Mouse (Mus musculus): ENCODE measurements around the gene Platr17. TPM values are rescaled to one million over a fixed set of nuclear protein-coding genes. Genes with fewer than 3 reads are reported as not detected.
"Not testable (repeated sequence)": the region's sequence is repeated elsewhere in the genome, so short reads cannot be mapped to it uniquely, and the experiment has no call there.

The Platr17 gene
- polyA plus RNA-seq (2017; shearing (Covaris generic)), result 1 to 10 TPM; 2.0 to 3.1 TPM

- not testable (repeated sequence) for ATAC-seq
Observed at GRCm38 (mm10) chr17:33904835-33905234, at the start of gene Platr17. Platr17 (plus strand) TSS chr17:33905135.

- ATAC-seq, result no peak
Observed at GRCm38 (mm10) chr17:33857816-33858215, 47.1 kb upstream of the Platr17 start.

GRCm38 (mm10) chr17:33865330-33866030, 39.5 kb upstream of the Platr17 start:
- ATAC-seq, result peak; percentile 97

- ATAC-seq, result not testable (repeated sequence)
Observed at GRCm38 (mm10) chr17:33873537-33873936, 31.4 kb upstream of the Platr17 start, which contains the start of gene Gm7029. Gm7029 (plus strand) TSS chr17:33873837.

- ATAC-seq, result no peak
Observed at GRCm38 (mm10) chr17:33874411-33874810, 30.5 kb upstream of the Platr17 start.

GRCm38 (mm10) chr17:33875797-33876196, 29.1 kb upstream of the Platr17 start:
- ATAC-seq, result not testable (repeated sequence)

- not testable (repeated sequence) for ATAC-seq
Observed at GRCm38 (mm10) chr17:33884320-33884719, 20.6 kb upstream of the Platr17 start.

- ATAC-seq, result not testable (repeated sequence)
Observed at GRCm38 (mm10) chr17:33887802-33888201, 17.1 kb upstream of the Platr17 start.

GRCm38 (mm10) chr17:33888230-33888629, 16.7 kb upstream of the Platr17 start:
- not testable (repeated sequence) for ATAC-seq

GRCm38 (mm10) chr17:33889941-33890532, 14.9 kb upstream of the Platr17 start:
- ATAC-seq, result not testable (repeated sequence)

- peak; percentile 99 for ATAC-seq
Observed at GRCm38 (mm10) chr17:33890533-33891059, 14.3 kb upstream of the Platr17 start, which contains the start of gene Kifc1. Kifc1 (minus strand) TSS chr17:33890661.

GRCm38 (mm10) chr17:33891357-33891756, 13.6 kb upstream of the Platr17 start:
- ATAC-seq, result no peak

GRCm38 (mm10) chr17:33891892-33892291, 13.0 kb upstream of the Platr17 start:
- not testable (repeated sequence) for ATAC-seq

GRCm38 (mm10) chr17:33892429-33892828, 12.5 kb upstream of the Platr17 start:
- ATAC-seq, result no peak

GRCm38 (mm10) chr17:33893011-33893410, 11.9 kb upstream of the Platr17 start:
- not testable (repeated sequence) for ATAC-seq

- peak; percentile 58 for ATAC-seq
Observed at GRCm38 (mm10) chr17:33897114-33897794, 7.7 kb upstream of the Platr17 start.

GRCm38 (mm10) chr17:33898193-33898592, 6.7 kb upstream of the Platr17 start:
- not testable (repeated sequence) for ATAC-seq

GRCm38 (mm10) chr17:33899642-33900041, 5.3 kb upstream of the Platr17 start:
- no peak for ATAC-seq

GRCm38 (mm10) chr17:33900281-33900988, 4.5 kb upstream of the Platr17 start:
- no peak for ATAC-seq

- no peak for ATAC-seq
Observed at GRCm38 (mm10) chr17:33900989-33901314, 4.0 kb upstream of the Platr17 start.

GRCm38 (mm10) chr17:33901653-33902052, 3.3 kb upstream of the Platr17 start:
- no peak for ATAC-seq

- ATAC-seq, result no peak
Observed at GRCm38 (mm10) chr17:33902079-33902478, 2.9 kb upstream of the Platr17 start.

- peak; percentile 84 for ATAC-seq
Observed at GRCm38 (mm10) chr17:33902491-33902890, 2.4 kb upstream of the Platr17 start.

All from CD4-positive, CD25-positive, alpha-beta regulatory T cell, adult 4 months (primary cell).